Mouse (Mus musculus): ENCODE data around the gene Gpsm3. TPM values are rescaled to one million over a fixed set of nuclear protein-coding genes. Genes with fewer than 3 reads are reported as not detected.

The Gpsm3 gene
- 100 to 1,000 TPM; 393 to 441 TPM for total RNA-seq (2023)

GRCm38 (mm10) chr17:34589681-34590101, at the start of gene Gpsm3:
Gene Gpsm3, plus strand, starts transcription at chr17:34589806.

GRCm38 (mm10) chr17:34564003-34564421, 25.6 kb upstream of the Gpsm3 start, which contains the start of gene Notch4:
Gene Notch4, plus strand, starts transcription at chr17:34564268.

GRCm38 (mm10) chr17:34591029-34591993, 1.7 kb downstream of the Gpsm3 start, which contains the start of gene Pbx2:
Gene Pbx2, plus strand, starts transcription at chr17:34591266.

GRCm38 (mm10) chr17:34597566-34598095, 8.0 kb downstream of the Gpsm3 start, which contains the start of gene Ager:
Gene Ager, plus strand, starts transcription at chr17:34597862.

GRCm38 (mm10) chr17:34603375-34604060, 13.9 kb downstream of the Gpsm3 start, which contains the start of gene Rnf5:
Gene Rnf5, minus strand, starts transcription at chr17:34603690.

GRCm38 (mm10) chr17:34604061-34604508, 14.5 kb downstream of the Gpsm3 start, which contains the start of gene Agpat1:
Gene Agpat1, plus strand, starts transcription at chr17:34604262.

GRCm38 (mm10) chr17:34615871-34616270, 26.3 kb downstream of the Gpsm3 start, which contains the start of gene Egfl8:
Gene Egfl8, minus strand, starts transcription at chr17:34615971.

GRCm38 (mm10) chr17:34627943-34628643, 38.5 kb downstream of the Gpsm3 start, which contains the start of gene Ppt2:
Gene Ppt2, minus strand, starts transcription at chr17:34628510.

GRCm38 (mm10) chr17:34629221-34629751, 39.7 kb downstream of the Gpsm3 start, which contains the start of gene Prrt1:
Gene Prrt1, plus strand, starts transcription at chr17:34629533.

Other genes starting within 250 kb of the Gpsm3 start
- 1 to 10 TPM; 3.3 TPM for gene Btnl2, start 235.0 kb upstream of the Gpsm3 start, total RNA-seq (2023)
- not detected for gene Btnl1, start 212.7 kb upstream of the Gpsm3 start, total RNA-seq (2023)
- gene BC051142, start 191.0 kb upstream of the Gpsm3 start, total RNA-seq (2023) = under 1 TPM; 0.57 to 0.69 TPM
- gene Btnl4, start 112.5 kb upstream of the Gpsm3 start, total RNA-seq (2023) = not detected
- not detected for gene Btnl6, start 72.5 kb upstream of the Gpsm3 start, total RNA-seq (2023)
- gene Notch4, start 25.5 kb upstream of the Gpsm3 start, total RNA-seq (2023) = under 1 TPM; 0.22 to 0.87 TPM
- 10 to 100 TPM; 83.0 to 93.9 TPM for gene Pbx2, start 1.5 kb downstream of the Gpsm3 start, total RNA-seq (2023)
- gene Ager, start 8.1 kb downstream of the Gpsm3 start, total RNA-seq (2023) = 1 to 10 TPM; 7.1 to 8.5 TPM
- 10 to 100 TPM; 36.7 to 38.2 TPM for gene Rnf5, start 13.9 kb downstream of the Gpsm3 start, total RNA-seq (2023)
- 10 to 100 TPM; 49.9 to 51.8 TPM for gene Agpat1, start 14.5 kb downstream of the Gpsm3 start, total RNA-seq (2023)
- 1 to 10 TPM; 2.7 to 7.8 TPM for gene Egfl8, start 26.2 kb downstream of the Gpsm3 start, total RNA-seq (2023)
- gene Ppt2, start 38.7 kb downstream of the Gpsm3 start, total RNA-seq (2023) = 10 to 100 TPM; 33.7 to 40.0 TPM
- gene Prrt1, start 39.7 kb downstream of the Gpsm3 start, total RNA-seq (2023) = under 1 TPM in 1 of 2 experiments, not detected in 1; 0.53 TPM
- gene Fkbpl, start 55.0 kb downstream of the Gpsm3 start, total RNA-seq (2023) = 10 to 100 TPM in 1 of 2 experiments, 1 to 10 TPM in 1; 9.7 to 16.6 TPM
- 10 to 100 TPM; 61.2 to 71.9 TPM for gene Atf6b, start 57.3 kb downstream of the Gpsm3 start, total RNA-seq (2023)
- gene Tnxb, start 80.7 kb downstream of the Gpsm3 start, total RNA-seq (2023) = under 1 TPM in 1 of 2 experiments, not detected in 1; 0.07 TPM
- gene C4b, start 154.1 kb downstream of the Gpsm3 start, total RNA-seq (2023) = 1 to 10 TPM in 1 of 2 experiments, under 1 TPM in 1; 0.38 to 1.2 TPM
- not detected for gene Cyp21a1, start 214.8 kb downstream of the Gpsm3 start, total RNA-seq (2023)
- gene Stk19, start 247.1 kb downstream of the Gpsm3 start, total RNA-seq (2023) = 10 to 100 TPM; 39.4 to 40.7 TPM
- gene Dxo, start 247.2 kb downstream of the Gpsm3 start, total RNA-seq (2023) = 10 to 100 TPM; 46.2 to 53.2 TPM